Mouse (Mus musculus) ovary, adult 18-20 months (tissue): ENCODE data around the gene Ankrd28.
"Not testable (repeated sequence)": the region's sequence is repeated elsewhere in the genome, so short reads cannot be mapped to it uniquely, and the experiment has no call there.

ENCODE experiments used
- DNase-seq: peaks from one replicate; pipeline ENCODE4 v3.0.0; 2022; ENCODE audit warnings: low spot score, mixed read lengths

Ankrd28 gene

GRCm38 (mm10) chr14:31830571-31831369, at the start of gene Ankrd28:
Gene Ankrd28, minus strand, starts transcription at chr14:31830651.
- DNase-seq, result peak; percentile 91

GRCm38 (mm10) chr14:31879456-31879855, 49.0 kb upstream of the Ankrd28 start:
- peak; percentile 8 for DNase-seq

- no peak for DNase-seq
Measured at GRCm38 (mm10) chr14:31872130-31872529, 41.7 kb upstream of the Ankrd28 start.

GRCm38 (mm10) chr14:31870436-31870835, 40.0 kb upstream of the Ankrd28 start:
- DNase-seq, result no peak

- no peak for DNase-seq
Measured at GRCm38 (mm10) chr14:31868591-31868990, 38.1 kb upstream of the Ankrd28 start.

- not testable (repeated sequence) for DNase-seq
Measured at GRCm38 (mm10) chr14:31866366-31866765, 35.9 kb upstream of the Ankrd28 start.

GRCm38 (mm10) chr14:31858679-31859078, 28.2 kb upstream of the Ankrd28 start:
- DNase-seq, result no peak

- DNase-seq, result no peak
Measured at GRCm38 (mm10) chr14:31857096-31857975, 26.9 kb upstream of the Ankrd28 start.

GRCm38 (mm10) chr14:31856007-31856406, 25.6 kb upstream of the Ankrd28 start:
- no peak for DNase-seq

GRCm38 (mm10) chr14:31854667-31855066, 24.2 kb upstream of the Ankrd28 start:
- DNase-seq, result no peak

- DNase-seq, result no peak
Measured at GRCm38 (mm10) chr14:31843571-31843970, 13.1 kb upstream of the Ankrd28 start.

GRCm38 (mm10) chr14:31832022-31832421, 1.6 kb upstream of the Ankrd28 start:
- DNase-seq, result no peak

- peak; percentile 34 for DNase-seq
Measured at GRCm38 (mm10) chr14:31831370-31831712, 890 bp upstream of the Ankrd28 start.

GRCm38 (mm10) chr14:31829761-31830562, 489 bp downstream of the Ankrd28 start:
- peak; percentile 28 for DNase-seq

GRCm38 (mm10) chr14:31827221-31827620, 3.2 kb downstream of the Ankrd28 start:
- no peak for DNase-seq

- no peak for DNase-seq
Measured at GRCm38 (mm10) chr14:31809942-31810341, 20.5 kb downstream of the Ankrd28 start.

GRCm38 (mm10) chr14:31803791-31804190, 26.7 kb downstream of the Ankrd28 start:
- DNase-seq, result no peak

- DNase-seq, result no peak
Measured at GRCm38 (mm10) chr14:31800976-31801375, 29.5 kb downstream of the Ankrd28 start.

- no peak for DNase-seq
Measured at GRCm38 (mm10) chr14:31800446-31800845, 30.0 kb downstream of the Ankrd28 start.

- no peak for DNase-seq
Measured at GRCm38 (mm10) chr14:31798937-31799336, 31.5 kb downstream of the Ankrd28 start.

- DNase-seq, result no peak
Measured at GRCm38 (mm10) chr14:31795535-31795934, 34.9 kb downstream of the Ankrd28 start.

- DNase-seq, result no peak
Measured at GRCm38 (mm10) chr14:31794776-31795126, 35.7 kb downstream of the Ankrd28 start.
